Mouse (Mus musculus) thymus, adult 2 months (tissue): ENCODE data around the gene Fkbp10.

Experiments
- CTCF ChIP-seq: fragments of 200-500 bp; IDR thresholded peaks from 2 replicates; pipeline ENCODE4 v1.5.1; 2012; ENCODE audit warnings: mild to moderate bottlenecking, control low read depth, low read length, moderate library complexity, borderline replicate concordance; ENCODE audit not compliant: control insufficient read depth, poor library complexity, insufficient read depth; ENCODE audit errors: extremely low read depth
- POLR2A ChIP-seq: fragments of 200-500 bp; IDR thresholded peaks from 2 replicates; pipeline ENCODE4 v1.6.1; 2012; ENCODE audit warnings: mild to moderate bottlenecking, low read length, control low read depth, moderate library complexity; ENCODE audit not compliant: control insufficient read depth, poor library complexity, insufficient read depth; ENCODE audit errors: extremely low read depth

- TF ChIP-seq POLR2A (no peak), CTCF (no peak)
These were observed 24.2 kb upstream of the Fkbp10 start for GRCm38 (mm10) chr11:100391081-100391883.
